Mouse (Mus musculus): ENCODE measurements around the gene Stard13.

Gene Stard13

DNA sequence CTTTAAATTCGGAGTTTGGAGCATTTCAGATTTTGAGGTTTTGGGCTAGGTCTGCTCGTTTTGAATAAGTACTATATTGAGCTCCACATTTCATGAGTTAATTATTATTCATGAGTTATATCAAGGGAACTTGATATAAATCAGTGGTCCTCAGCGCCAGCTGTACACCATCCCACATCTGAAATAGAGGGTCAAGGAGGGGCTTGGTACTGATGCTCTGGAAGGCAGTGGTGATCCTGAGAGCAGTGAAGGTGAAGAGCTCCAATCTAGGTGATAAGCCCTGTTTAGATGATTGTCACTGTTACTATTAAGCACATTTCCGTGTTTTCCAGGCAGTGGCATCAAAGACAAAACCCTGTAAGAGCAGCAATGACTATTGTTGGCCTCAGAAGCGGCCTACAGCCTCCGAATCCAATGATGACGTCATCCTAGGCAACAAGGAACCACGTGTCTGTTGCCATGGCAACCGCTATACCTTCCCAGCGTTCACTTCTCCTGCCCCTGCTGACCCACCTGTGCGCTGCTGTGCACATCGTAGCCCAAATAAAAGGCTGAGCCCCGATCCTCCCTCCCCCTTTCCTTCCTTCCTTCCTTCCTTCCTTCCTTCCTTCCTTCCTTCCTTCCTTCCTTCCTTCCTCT is 5.2 kb downstream of the Stard13 start:
- no peak for DNase-seq (ENCODE audit: low read depth)

DNA sequence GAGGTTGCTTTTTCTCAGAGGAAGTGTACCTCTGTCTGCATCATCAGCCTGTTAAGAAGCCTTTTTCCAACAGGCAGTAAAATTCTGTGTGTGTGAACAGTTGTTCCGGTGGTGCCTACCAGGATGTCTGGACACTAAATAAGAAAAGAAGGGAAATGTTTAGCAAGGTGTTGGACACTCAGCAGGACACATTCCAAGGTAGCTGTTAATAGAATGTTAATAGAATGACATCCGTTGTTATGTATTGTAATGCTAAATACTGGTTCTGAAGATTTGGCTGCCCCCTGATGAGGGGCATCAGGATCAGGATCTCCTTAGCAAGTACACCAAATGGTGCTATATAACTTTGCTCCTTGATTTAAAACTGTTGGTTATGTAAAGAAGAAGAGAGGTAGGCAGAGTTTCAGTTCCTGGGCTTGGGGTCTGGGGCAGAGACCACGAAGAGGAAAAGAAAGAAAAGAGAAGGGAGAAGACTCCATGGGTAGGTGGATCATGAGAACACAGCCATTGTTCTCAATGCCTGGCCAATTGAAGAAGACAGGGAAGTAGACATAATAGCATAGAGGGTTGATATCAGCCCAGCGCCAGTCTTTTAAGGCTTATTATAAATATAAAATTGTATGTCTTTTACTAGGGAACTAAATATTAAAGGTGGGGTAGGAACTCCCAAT is 9.8 kb downstream of the Stard13 start:
- no peak for DNase-seq (ENCODE audit: low read depth)

DNA sequence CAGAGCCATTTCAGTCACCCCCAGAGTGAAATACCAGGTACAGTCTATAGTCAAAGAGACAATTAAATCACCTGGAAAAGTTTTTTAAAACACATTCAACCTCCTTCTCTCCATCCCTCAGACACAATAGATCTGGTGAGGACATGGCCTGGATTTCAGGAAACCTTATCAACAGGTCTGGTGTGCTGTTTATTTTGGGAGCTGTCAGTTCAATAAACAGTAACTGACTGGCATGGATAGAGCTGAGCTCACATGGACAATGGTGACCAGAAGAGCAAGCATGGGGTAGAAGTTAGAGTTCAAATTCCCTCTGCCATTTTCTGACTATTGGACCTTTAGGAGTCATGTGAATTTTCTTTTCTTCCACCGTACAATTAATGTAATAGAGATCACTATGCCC is 10.8 kb downstream of the Stard13 start:
- DNase-seq (ENCODE audit: low read depth): no peak

DNA sequence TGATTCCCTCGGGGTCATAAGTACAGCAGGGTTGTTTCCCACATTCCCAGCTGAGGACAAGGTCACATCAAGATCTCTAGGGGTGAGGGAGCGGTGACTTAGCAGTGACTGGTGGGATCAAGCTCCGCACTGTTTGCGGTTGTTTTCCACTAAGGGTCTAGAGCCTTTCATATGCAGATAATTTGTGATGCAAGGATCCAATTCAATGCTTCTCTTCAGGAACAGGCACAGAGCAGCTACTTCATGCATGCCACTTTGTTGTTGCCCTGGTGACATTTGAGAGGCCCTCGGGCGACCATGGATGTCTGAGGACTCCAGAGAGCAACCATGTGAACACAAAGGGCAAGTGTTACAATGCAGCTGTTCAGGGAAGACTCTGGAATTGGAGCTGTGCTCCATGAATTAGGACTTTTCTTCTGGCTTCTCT is 14.9 kb downstream of the Stard13 start:
- no peak for DNase-seq (ENCODE audit: low read depth)

DNA sequence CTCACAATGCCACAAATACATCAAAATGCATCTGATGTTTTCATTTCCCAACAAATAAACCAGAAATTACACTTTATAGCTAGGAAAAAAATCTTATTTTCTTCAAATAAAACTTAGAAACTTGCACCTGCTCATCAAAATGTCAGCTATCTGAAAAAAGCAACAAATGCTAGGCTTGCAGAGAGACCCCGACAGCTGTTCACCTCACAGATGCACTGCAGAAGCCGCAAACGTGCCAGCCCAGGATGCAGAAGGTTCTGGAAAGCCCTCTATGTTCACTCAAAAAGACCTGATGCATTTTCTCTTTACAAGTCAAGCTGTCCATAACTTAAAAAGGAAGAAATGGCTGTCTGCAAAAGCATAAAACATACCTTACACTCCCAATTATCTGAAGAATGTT is 20.5 kb downstream of the Stard13 start:
- DNase-seq (ENCODE audit: low read depth): no peak

DNA sequence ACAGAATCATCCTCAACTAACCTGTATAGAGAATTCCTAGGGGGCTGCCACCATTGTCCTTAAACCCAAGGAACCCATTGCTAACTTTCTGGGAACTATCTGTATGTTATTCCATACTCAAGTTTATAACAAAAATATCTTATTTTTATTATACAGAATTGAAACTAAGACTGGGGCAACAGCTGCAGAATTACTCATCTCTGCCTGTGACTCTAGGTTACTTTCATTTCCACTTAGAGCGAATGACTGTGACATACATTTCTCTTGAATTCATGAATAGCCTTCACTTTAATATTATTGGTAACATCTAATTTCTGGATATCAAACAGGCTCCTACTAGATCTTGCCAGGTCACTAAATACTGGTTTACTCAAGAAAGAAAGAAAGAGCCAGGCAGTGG is 22.8 kb downstream of the Stard13 start:
- no peak for DNase-seq (ENCODE audit: low read depth)

DNA sequence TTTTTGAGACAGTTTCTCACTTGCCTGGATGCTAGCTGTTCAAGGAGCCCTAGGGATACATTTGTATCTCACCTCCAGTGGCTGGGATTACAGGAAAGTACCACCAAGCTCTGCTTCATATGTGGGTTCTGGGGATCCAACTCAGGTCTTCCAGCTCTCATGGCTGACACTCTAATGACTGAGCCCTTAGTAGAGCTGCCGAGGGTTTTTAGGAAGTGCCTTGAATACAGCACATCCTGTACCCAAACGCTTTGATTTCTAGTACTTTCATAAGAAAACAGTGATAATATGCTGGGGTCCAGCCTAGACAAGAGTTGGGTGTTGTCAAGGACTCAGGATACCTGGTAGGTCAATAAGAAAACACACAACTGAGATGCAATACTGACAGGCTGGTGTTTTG is 23.6 kb downstream of the Stard13 start:
- no peak for DNase-seq (ENCODE audit: low read depth)

DNA sequence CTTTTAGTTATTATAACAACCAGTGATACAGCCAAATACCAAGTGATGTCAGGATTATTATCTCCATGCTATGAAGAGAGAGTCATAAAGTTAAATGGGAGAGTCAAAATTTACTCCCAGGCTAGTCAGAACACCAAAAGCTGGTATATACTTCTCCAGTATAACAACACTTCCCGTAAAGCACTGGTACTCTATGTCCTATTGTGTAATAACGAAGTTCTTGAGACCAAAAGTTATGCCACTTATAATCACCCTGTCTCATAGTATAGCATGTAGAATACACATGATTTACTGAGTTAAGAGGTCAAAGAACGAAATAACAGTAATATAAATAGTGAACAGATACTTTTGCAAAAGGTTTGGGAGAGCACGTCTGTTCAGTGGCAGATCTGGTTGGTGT is 28.6 kb downstream of the Stard13 start:
- DNase-seq (ENCODE audit: low read depth): no peak

DNA sequence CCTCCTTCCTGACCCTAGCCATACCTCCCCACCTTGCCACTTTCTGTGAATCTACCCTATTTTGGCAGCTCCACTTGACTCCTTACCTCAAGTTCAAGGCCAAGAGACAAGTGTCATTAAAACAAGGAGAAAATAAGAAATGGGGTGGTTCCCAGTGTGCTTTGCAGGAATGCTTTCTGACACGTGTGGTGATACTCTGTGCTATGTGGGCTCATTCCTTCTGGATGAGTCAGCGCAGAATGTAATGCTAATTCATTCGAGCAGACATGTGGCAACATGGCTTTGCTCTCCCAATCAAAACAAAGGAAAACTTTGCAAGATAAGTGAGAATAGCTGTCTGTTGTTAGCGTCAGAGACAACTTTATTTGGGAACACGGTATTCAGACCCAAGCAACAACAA is 30.7 kb downstream of the Stard13 start:
- no peak for DNase-seq (ENCODE audit: low read depth)

DNA sequence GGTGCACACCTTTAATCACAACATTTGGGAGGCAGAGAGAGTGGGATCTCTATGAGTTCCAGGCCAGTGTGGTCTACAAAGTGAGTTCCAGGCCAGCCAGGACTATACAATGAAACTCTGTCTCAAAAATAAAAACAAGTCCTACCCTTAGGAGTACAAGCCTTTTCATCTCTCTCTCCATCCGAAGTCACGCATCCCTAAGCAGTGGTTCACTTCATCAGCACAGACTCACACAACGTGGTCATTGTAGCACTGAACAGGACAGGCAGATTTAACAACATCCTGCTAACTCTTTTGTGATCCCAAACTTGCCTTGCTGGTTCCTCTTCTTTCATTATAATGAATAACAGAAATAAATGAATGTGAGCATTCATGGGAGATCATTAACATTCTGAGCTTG is 32.4 kb downstream of the Stard13 start:
- DNase-seq (ENCODE audit: low read depth): no peak

DNA sequence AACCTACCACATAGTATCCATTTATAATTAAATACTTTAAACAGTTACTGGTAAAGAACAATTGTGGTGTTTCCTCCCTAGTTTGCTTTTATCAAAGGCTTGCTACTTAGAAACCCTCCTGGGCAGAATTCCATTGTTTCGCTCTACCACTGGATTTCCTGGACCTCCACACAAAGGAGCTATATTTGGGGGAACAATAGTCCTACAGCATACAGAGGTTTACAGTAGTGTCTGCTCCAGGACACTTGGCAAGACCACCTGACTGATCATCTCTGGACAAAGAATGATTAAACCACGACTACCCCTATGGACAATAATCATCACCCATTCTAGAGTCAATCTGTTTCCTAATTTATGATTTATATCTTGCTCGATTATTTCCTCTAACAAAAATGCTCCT is 34.4 kb downstream of the Stard13 start:
- DNase-seq (ENCODE audit: low read depth): no peak

DNA sequence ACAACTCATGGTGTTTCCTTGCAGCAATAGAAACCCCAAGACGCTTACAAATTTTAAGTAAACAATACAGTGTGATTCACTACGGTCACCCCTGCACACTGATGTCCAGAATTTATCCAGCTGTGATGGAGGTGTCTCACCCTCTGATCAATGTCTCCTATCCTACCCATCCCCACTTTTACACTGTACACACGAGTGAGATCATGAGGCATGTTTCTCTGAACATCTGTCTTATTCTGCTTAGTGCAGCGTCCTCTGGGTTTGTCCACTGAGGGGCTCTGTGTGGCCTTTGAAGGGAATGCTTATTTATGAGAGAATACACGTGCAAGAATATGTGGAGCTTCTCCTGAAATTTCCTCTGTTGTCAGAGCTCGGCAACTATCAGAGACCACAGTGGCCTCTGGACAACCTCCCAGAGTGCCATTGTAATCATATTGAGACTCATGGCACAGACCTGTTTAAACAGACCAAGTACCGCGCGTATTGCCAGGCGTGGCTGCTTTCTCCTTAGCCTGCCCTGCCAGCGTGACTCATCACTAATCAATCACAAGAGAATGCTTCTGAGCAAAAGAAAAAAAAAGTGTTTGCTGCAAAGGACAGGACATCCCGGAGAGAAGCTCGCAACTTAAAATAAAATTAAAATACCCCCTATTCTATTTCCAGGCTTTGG is 36.9 kb downstream of the Stard13 start:
- DNase-seq (ENCODE audit: low read depth): no peak

DNA sequence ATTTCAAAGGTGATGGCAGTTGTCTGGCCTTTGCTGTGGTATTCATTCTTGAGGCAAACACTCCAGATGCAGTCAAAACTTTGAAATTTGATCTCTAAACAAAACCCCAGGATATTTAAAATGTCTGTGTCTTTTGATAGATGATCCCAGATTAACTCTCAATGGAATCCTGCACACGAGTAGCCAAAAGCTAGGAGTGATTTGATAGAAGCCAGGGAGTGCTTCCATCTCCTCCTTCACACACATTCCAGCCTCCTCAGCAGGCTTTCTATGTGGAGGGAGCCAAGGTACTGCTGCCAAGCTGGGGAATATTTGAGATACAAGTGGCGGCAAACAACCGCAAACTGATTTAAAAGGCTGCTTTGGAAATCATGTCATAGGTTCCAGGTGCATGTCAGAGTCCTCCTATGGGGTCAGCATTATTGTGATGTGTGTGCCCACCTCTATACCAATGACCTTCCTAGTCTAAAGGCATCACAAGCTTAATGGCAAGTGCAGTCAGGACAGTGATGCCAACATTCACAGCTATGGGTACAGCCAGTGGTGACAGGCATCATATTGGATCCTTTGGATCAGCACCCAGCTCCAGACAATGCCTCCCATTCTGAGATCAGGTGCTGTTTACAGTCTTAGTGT is 39.6 kb downstream of the Stard13 start:
- DNase-seq (ENCODE audit: low read depth): no peak

DNA sequence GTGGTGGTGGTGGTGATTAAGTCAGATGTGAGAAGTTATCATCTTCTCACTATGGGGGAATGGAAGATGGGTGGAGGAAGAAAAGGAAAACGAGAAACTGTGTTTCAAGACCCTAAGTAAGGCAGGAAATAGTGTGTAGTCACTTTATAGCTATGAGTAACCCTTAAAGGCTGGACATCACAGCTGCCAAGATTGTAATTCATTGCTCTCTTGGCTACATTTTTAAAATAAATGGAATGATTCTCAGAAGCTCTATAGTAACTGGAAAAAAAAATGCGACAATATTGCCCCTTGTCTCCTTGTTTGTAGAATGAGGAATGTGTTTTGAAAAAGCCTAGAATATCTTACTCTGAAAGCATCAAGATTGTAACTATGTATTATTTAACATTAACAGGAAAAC is 41.4 kb downstream of the Stard13 start:
- DNase-seq (ENCODE audit: low read depth): no peak

DNA sequence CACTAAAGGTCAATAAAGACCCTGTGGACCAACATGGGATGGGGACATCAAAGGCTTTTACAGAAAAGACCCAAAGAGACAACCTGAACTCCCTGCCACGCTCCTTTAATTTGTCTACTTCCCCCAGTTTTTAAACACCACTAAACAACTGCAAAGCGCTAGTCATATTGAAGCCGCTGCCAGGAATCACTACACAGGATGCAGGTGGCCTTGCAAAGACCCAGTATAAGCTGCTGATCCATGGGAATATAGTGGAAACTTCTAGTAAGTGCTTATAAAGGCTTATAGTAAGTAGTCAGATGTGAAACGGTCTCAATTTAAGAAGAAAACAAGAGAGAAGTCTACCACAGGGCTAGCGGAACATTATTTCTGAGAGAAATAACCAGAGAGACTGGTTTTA is 42.9 kb downstream of the Stard13 start:
- no peak for DNase-seq (ENCODE audit: low read depth)

DNA sequence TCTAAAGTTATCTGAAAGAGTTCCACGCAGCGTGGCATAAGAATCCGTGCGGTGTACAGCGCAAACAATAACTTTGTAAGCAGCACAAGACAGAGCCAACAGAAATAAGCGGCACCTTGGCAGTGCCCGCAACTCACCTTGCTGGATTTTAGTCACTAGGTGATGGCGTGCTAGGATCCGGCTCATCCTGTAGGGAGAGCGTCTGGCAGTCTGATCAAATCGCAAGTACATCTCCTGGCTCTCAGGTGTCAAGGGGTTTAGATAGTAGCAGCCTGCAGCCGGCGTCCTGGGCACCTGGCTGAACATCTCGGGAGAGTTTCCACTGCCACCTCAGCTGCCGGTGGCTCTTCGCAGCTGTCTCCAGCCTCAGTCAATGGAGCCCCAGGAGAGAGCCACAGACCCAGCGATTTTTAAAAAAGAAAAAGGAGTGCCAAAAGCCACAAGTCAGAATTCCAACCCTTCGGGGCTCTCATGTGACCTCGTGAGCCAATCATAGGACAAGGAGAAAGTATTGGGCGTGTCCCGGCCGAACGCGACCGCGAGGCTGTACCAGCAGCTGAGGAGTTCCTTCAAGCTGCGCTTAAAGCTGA is 43.8 kb downstream of the Stard13 start:
- peak; percentile 36 for DNase-seq (ENCODE audit: low read depth)

DNA sequence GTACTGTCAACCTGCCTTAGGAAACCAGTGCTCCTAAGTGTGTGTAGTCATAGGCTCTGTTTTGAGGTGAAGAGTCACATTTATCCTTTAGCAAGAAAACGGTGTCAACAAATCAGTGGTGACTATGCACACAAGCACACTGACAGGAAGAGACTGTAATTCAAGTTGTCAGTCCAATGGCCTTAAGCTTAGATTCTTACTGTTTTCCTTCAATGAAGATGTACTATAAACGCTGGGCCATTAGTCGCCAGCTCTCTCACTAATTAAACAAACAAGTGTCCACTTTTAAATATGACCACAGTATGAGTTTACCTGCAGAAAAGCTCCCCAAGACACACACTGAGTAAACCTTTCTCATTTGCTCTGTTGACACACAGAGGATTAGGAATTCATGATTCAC is 44.3 kb downstream of the Stard13 start:
- no peak for DNase-seq (ENCODE audit: low read depth)

DNA sequence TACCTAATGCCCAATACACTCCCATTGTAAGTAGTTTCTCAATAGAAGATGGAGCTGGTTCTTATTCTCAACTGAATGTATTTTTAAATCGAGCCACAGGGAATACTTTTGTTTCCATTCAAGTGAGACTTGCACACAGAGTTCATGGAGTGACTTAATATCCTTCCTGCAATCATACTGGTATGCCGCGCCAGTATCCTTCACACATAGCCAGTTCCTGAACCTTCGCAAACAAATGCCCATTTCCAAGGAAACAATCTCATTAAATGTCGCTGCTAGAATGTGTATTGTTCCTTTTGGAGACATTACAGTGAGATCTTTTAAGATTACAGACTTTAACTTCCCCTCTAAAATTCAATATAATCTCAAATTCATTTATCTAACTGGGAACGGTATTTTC is 45.0 kb downstream of the Stard13 start:
- DNase-seq (ENCODE audit: low read depth): no peak

DNA sequence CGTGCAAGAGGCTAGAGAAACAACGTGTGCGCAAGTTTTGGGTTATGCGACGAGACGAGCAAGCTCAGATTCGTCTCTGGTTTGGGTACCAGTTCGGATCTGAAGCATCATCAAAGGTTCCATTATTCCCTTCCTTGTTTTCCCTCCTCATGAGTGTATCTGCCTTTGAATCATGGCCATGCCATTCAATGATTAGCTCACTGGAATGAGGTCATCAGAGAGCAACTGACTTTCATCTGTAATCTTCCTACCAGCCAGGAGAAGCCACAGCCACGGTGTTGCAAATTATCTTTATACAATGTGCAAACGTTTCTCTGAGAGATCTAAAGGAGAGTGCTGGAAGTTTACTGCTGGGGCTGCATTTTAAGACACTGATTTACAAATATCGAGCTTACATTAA is 46.3 kb downstream of the Stard13 start:
- no peak for DNase-seq (ENCODE audit: low read depth)

DNA sequence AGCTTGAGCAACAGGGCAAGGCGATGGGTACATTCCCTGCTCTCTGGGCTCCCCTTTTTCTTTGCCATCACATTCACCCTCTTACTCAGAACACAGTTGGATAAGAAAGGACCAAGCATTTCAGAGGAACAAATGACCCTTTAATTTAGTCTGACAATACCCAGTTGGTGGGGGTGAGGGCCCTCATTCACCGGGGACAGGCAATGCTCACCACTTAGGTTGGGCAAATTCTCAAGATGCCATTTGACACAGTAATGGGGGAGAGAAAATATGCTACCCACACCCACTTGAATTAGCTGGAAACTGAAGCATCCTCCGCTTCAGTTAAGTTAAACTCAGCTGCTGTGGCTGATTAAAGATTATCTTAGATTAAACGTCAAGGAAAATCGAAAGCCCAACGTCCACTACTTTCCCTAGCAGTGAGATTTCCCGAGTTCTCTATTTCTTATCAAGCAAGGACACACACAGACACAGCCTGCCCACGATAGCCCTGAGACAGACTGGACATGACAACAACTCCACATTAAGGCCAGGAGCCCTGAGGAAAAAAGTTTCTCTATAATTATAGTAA is 48.3 kb downstream of the Stard13 start:
- DNase-seq (ENCODE audit: low read depth): no peak

DNA sequence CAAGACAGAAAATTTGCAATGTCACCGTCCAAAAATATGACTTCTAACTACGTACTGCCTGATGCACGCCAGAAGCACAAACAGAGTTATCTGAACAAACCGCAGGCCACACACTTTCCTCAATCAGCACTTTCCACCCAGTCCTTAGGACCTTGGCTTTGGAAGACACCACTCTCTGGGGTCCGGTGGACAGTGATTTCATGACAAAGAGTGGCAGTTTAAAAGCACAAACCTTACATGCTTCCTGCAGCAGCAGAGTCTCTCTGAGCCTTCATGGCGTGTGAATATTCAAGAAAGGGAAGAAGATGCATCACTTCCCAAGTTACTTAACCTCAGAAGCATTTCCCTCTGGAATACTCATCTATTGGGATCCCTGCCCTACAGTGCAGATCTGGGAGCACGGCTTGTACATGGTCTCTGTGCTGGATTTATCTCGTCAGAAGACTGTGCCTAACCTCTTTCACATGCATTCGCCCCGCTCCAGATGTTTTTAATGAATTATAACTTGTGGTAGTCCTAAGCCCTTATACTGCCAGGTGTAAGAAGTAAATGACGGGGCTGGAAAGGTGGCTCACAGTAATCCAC is 49.9 kb downstream of the Stard13 start:
- DNase-seq (ENCODE audit: low read depth): no peak

DNA sequence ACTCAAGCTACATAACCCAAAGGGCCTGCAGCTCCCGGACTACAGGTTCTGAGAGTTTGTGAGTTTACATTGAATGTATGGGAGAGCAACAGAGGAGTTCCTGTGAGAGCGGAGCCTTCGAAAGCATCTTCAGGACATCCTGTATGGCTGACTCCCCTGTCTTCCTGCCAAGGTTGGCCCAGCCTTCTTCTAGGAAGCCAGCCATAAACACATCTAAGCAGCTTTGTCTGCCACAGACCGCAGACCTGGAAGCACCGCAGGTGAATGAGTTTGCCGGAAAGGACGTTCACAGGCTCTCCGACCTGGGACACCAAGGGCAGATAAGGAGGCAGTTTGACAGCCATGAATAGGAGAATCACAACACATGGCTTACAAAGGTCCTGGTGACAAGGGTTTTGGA is 52.3 kb downstream of the Stard13 start:
- no peak for DNase-seq (ENCODE audit: low read depth)
